Mouse (Mus musculus) central nervous system, embryonic 11.5 days (tissue): Measurements from ENCODE around the gene Arhgap27. TPM values are rescaled to one million over a fixed set of nuclear protein-coding genes. Genes with fewer than 3 reads are reported as not detected.

Source experiments
- polyA plus RNA-seq: library from polyadenylated mRNA; depleted of rRNA; stranded (reverse); fragments of >200 nt; gene quantifications from 2 replicates; pipeline ENCODE4 v1.2.3, GENCODE M21; 2012; rRNA removed

The Arhgap27 gene
- polyA plus RNA-seq: 4.8 and 7.0 TPM in 2 replicates

GRCm38 (mm10) chr11:103363214-103364148 lies at the start of gene Arhgap27:
Arhgap27 (minus strand) TSS chr11:103363692.

GRCm38 (mm10) chr11:103411981-103412949 lies 48.8 kb upstream of the Arhgap27 start, which contains the start of gene Plekhm1:
Plekhm1 (minus strand) TSS chr11:103412687.

Other genes with a start within 250 kb of the Arhgap27 start
- 15.4 and 25.5 TPM in 2 replicates for gene Hexim1, start 247.5 kb downstream of the Arhgap27 start, polyA plus RNA-seq
- 6.7 and 6.9 TPM in 2 replicates for gene Hexim2, start 231.3 kb downstream of the Arhgap27 start, polyA plus RNA-seq
- gene Fmnl1, start 192.6 kb downstream of the Arhgap27 start, polyA plus RNA-seq: 1.7 and 2.4 TPM in 2 replicates
- gene 1700023F06Rik, start 155.1 kb downstream of the Arhgap27 start, polyA plus RNA-seq: 0.11 and 0.12 TPM in 2 replicates
- gene Spata32, start 145.3 kb downstream of the Arhgap27 start, polyA plus RNA-seq: 0.05 TPM in 1 of 2 replicates, not detected in the other
- gene Map3k14, start 96.2 kb downstream of the Arhgap27 start, polyA plus RNA-seq: 5.6 and 5.7 TPM in 2 replicates
- 10.6 and 10.7 TPM in 2 replicates for gene Plekhm1, start 49.0 kb upstream of the Arhgap27 start, polyA plus RNA-seq
- not detected in 2 replicates for gene Lrrc37a, start 140.9 kb upstream of the Arhgap27 start, polyA plus RNA-seq